Mouse (Mus musculus) liver, embryonic 15.5 days (tissue): ENCODE measurements around the gene Arl13a. TPM values are rescaled to one million over a fixed set of nuclear protein-coding genes. Genes with fewer than 3 reads are reported as not detected.

Experiments
- ATAC-seq: fragments of 200-750 bp; cut with Nextera tagmentation; 2 replicates; pipeline ENCODE4 v1.8.0; 2017; ENCODE audit warnings: moderate number of reproducible peaks, mild to moderate bottlenecking, moderate library complexity; ENCODE audit not compliant: insufficient read depth
- H3K27ac ChIP-seq: fragments of 300-500 bp; sonication (generic); replicated peaks from 2 replicates; pipeline ENCODE4 v1.5.1; 2015; ENCODE audit warnings: mild to moderate bottlenecking, inconsistent platforms
- H3K27me3 ChIP-seq: fragments of 300-500 bp; sonication (generic); 2 replicates; pipeline ENCODE4 v1.6.1; 2015; ENCODE audit warnings: mild to moderate bottlenecking, inconsistent platforms
- H3K36me3 ChIP-seq: fragments of 300-500 bp; sonication (generic); replicated peaks from 2 replicates; pipeline ENCODE4 v1.6.1; 2015; ENCODE audit warnings: moderate library complexity, mild to moderate bottlenecking, inconsistent platforms
- H3K4me1 ChIP-seq: fragments of 300-500 bp; sonication (generic); replicated peaks from 2 replicates; pipeline ENCODE4 v1.6.1; 2015; ENCODE audit warnings: inconsistent platforms
- H3K4me2 ChIP-seq: fragments of 300-500 bp; sonication (generic); 2 replicates; pipeline ENCODE4 v1.6.1; 2015; ENCODE audit warnings: moderate library complexity, mild to moderate bottlenecking, inconsistent platforms
- H3K4me3 ChIP-seq: fragments of 300-500 bp; sonication (generic); replicated peaks from 2 replicates; pipeline ENCODE4 v1.5.1; 2015; ENCODE audit warnings: mild to moderate bottlenecking, inconsistent platforms
- H3K9ac ChIP-seq: fragments of 300-500 bp; sonication (generic); 2 replicates; pipeline ENCODE4 v1.6.1; 2015; ENCODE audit warnings: moderate library complexity, mild to moderate bottlenecking, inconsistent platforms
- H3K9me3 ChIP-seq: fragments of 300-500 bp; sonication (generic); replicated peaks from 2 replicates; pipeline ENCODE4 v1.6.1; 2016; ENCODE audit warnings: inconsistent platforms
- WGBS: fragments of 180-500 bp; shearing (Covaris S2); methylation state at CpG from one replicate; pipeline ENCODE4 v1.1.7; 2015; ENCODE audit warnings: mixed read lengths; ENCODE audit not compliant: insufficient replicate concordance; 5-methylcytosine and 5-hydroxymethylcytosine counted together
- polyA plus RNA-seq: library from polyadenylated mRNA; unstranded; fragments of >200 nt; fragmentation: Nextera tagmentation; extraction: Ambion mirVana; gene quantifications from 2 replicates; pipeline ENCODE4 v1.2.1, GENCODE M21; 2015

Gene Arl13a
- polyA plus RNA-seq, 1 experiment from 2014 or later: not detected

DNA sequence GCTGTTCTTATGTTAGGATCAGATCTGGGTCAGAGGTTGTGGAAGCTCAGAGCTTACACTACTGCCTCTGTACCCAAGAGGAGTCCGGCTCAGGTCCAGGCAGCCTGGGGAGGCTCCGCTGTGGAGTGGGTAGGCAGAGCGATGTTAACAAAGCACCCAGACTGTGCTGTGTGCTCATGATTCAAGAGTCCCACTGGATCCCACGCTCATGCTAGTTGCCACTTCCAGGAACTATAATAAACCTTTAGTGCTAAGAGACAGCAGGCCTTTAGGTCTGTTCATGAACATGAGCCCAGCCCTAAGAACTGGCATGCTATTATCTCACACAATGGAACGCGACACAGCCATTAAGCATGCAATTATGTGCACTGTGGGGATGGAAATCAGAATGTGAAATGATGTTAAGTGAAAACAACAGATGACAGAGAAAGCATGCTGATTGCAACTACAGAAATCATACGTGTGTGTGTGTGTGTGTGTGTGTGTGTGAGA lies 23.9 kb downstream of the Arl13a start:
- Histone ChIP-seq H3K27me3 (no peaks in the 10 kb centered on the region), H3K9me3 (no peaks in the 10 kb centered on the region), H3K4me2 (no peak overlapping the region), H3K36me3 (no peaks in the 10 kb centered on the region), H3K27ac (no peak overlapping the region), H3K4me1 (no peaks in the 10 kb centered on the region), H3K4me3 (no peak overlapping the region), H3K9ac (no peak overlapping the region)
- ATAC-seq: no peak
- WGBS: 78% methylated on average over 7 of the region's 7 CpGs

DNA sequence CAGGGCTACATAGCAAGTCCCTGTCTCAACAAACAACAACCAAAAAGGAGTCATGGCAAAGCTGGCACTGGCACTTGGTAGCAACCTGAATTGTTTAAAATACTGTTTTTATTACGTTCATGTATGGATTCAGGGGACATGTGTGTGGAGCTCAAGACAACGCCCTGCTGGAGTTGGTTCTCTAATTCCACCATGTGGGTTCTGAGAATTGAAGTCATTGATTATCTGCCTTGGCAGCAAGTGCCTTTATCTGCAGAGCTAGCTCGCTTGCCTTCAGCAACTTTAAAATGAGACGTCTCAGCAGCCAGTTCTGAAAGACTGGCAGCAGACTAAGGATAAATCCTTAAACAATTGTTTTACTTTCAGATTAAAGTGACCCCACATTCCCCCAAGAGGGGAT lies 30.9 kb downstream of the Arl13a start:
- 24% methylated on average over 4 of the region's 4 CpGs for WGBS
- no peaks in the 10 kb centered on the region for H3K27me3 ChIP-seq
- no peak overlapping the region for H3K9ac ChIP-seq
- no peak overlapping the region for H3K4me2 ChIP-seq
- no peaks in the 10 kb centered on the region for H3K36me3 ChIP-seq
- peaks cover 6% of the 10 kb centered on the region; the same call in 1 of the 2 replicates for H3K4me1 ChIP-seq
- ATAC-seq: peak; percentile 52; the same call in 1 of the 2 replicates
- no peaks in the 10 kb centered on the region for H3K9me3 ChIP-seq
- no peak overlapping the region for H3K27ac ChIP-seq
- no peak overlapping the region for H3K4me3 ChIP-seq

DNA sequence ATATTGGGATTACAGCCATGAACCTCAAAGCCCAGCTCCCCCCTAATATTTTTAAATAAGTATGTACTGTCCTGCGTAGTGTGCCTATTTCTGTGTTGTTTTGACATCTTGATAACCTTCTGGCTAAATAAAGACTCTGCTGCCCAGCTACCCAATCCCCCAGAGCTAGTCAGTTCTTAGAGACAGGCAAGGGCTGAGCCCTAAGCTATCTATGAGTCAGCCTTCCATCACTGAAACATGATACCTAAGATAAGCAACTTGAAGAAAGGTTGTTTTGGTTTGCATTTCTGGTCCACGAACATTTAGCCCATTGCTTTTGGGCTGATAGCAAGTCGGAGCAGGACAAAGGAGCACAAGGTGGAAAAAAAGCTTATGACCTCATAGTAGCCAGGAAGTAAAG lies 33.3 kb downstream of the Arl13a start:
- WGBS: 41% methylated on average over 3 of the region's 3 CpGs
- H3K4me1 ChIP-seq: peaks cover 6% of the 10 kb centered on the region; the same call in 1 of the 2 replicates
- no peak overlapping the region for H3K4me2 ChIP-seq
- no peaks in the 10 kb centered on the region for H3K9me3 ChIP-seq
- ATAC-seq: no peak
- no peak overlapping the region for H3K4me3 ChIP-seq
- H3K36me3 ChIP-seq: 0 out of 2 replicates have a peak, but pooled peaks cover 3% of the 10 kb centered on the region
- H3K27ac ChIP-seq: no peak overlapping the region
- no peaks in the 10 kb centered on the region for H3K27me3 ChIP-seq
- no peak overlapping the region for H3K9ac ChIP-seq

DNA sequence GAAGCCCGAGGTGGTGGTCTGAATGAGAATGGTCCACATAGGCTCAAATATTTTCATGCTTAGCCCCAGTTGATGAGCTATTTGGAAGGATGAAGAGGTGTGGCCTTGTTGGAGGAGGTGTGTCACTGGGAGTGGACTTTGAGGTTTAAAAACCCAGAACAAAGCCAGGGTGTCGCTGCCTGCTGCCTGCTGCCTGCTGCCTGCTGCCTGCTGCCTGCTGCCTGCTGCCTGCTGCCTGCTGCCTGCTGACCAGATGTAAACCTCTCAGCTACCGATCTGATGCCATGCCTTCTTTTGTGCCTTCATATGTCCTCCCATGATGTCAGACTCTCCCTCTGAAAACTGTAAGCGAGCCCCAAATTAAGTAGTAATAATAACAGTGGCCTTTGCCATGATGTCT lies 34.6 kb downstream of the Arl13a start, which contains the start of gene Nox1:
Gene Nox1, minus strand, starts transcription at position 101 of the 400 bp plus-strand sequence.
- Histone ChIP-seq H3K9me3 (no peaks in the 10 kb centered on the region), H3K27me3 (no peaks in the 10 kb centered on the region), H3K4me1 (peaks cover 6% of the 10 kb centered on the region; the same call in 1 of the 2 replicates), H3K4me3 (no peak within 1 kb of the TSS), H3K36me3 (0 out of 2 replicates have a peak, but pooled peaks cover 3% of the 10 kb centered on the region), H3K27ac (no peak within 1 kb of the TSS), H3K4me2 (no peak within 1 kb of the TSS), H3K9ac (no peak within 1 kb of the TSS)
- 56% methylated on average over 4 of the region's 4 CpGs for WGBS
- no peak for ATAC-seq

DNA sequence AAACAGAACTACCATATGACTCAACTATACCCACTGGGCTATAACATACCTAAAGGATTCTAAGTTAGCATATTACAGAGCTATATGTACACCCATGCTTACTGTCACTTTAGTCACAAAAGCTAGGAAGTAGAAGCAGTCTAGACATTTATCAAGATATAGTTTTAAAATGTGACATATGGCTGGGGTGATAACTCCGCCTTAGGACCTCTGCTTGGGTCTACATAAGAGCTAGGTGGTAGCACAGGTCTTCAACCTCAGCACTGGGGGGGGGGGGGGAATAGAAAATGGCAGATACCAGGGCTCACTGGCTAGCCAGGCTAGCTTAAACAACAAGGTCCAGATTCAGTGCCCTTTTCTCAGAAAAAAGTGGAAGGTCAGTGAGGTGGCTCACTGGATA lies 45.7 kb downstream of the Arl13a start:
- 48% methylated on average over 1 of the region's 1 CpGs for WGBS

DNA sequence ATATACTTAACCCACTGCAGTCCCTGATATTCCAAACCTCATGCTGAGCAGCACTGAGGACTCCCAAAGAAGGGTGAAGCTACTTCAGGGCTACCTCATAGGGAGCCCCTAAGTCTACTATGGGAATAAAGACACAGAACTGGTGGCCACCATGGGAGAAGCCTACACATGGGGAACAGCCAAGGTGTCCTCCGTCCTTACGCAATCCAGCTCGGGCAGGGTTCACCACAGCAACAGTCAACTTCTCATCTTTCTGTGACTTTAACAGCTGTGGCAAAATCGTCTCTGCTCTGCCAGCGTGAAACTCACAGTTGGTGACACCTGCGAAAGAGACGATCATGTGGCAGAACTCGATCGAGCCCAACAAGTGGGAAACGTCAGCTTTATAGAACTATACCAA lies 51.0 kb downstream of the Arl13a start:
- no peak for ATAC-seq
- Histone ChIP-seq H3K9ac (no peak overlapping the region), H3K27ac (no peak overlapping the region), H3K27me3 (no peaks in the 10 kb centered on the region), H3K4me3 (no peak overlapping the region), H3K4me1 (no peaks in the 10 kb centered on the region), H3K4me2 (no peak overlapping the region), H3K9me3 (no peaks in the 10 kb centered on the region), H3K36me3 (0 out of 2 replicates have a peak, but pooled peaks cover 4% of the 10 kb centered on the region)
- WGBS: 79% methylated on average over 10 of the region's 10 CpGs

More for the DNA sequence above, 45.7 kb downstream of the Arl13a start:
- Histone ChIP-seq H3K4me1 (no peaks in the 10 kb centered on the region), H3K27ac (no peak overlapping the region), H3K36me3 (no peaks in the 10 kb centered on the region), H3K9ac (no peak overlapping the region), H3K4me3 (no peak overlapping the region), H3K27me3 (no peaks in the 10 kb centered on the region), H3K9me3 (no peaks in the 10 kb centered on the region), H3K4me2 (no peak overlapping the region)
- ATAC-seq: no peak

DNA sequence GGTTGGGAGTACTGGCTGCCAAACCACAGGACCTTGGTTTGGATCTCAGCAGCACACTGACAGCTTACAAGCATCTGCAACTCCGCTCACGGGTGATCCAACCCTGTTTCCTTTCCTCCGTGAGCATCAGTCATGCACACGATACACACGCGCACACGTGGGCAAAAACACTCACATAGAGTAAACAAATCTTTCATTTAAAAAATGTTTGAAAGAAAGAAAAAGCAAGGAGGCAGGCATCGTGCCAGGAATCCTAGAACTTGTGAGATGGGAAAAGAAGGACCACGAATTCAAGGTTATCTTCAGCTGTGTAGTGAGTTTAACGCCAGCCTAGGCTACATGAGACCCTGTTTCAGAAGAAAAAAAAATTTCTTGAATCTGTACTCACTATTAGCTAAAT lies 58.6 kb downstream of the Arl13a start:
- no peak for ATAC-seq
- Histone ChIP-seq H3K4me2 (no peak overlapping the region), H3K36me3 (0 out of 2 replicates have a peak, but pooled peaks cover 7% of the 10 kb centered on the region), H3K27ac (no peak overlapping the region), H3K27me3 (no peaks in the 10 kb centered on the region), H3K4me3 (no peak overlapping the region), H3K9ac (no peak overlapping the region), H3K9me3 (no peaks in the 10 kb centered on the region), H3K4me1 (no peaks in the 10 kb centered on the region)
- 80% methylated on average over 10 of the region's 10 CpGs for WGBS

DNA sequence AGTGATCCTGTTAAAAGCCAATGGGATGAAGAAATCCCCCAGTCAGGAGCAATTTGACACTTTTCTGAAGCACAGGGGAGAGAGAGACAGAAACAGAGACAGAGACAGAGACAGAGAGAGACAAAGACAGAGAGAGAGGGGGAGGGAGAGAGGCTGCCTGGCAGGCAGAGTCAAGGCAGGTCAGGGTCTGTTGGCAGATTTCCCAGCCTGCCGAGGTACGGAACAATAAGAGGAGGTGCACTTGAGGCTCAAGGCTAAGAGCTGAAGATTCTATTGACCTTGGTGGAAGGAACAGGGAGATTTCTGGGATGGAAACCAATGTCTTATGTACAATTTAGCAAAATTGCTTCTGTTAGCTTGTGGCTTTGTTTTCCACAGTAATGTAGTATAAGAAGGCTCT lies 60.9 kb downstream of the Arl13a start:
- Histone ChIP-seq H3K27ac (no peak overlapping the region), H3K4me2 (no peak overlapping the region), H3K9ac (no peak overlapping the region), H3K27me3 (no peaks in the 10 kb centered on the region), H3K4me3 (no peak overlapping the region), H3K36me3 (0 out of 2 replicates have a peak, but pooled peaks cover 7% of the 10 kb centered on the region), H3K9me3 (no peaks in the 10 kb centered on the region), H3K4me1 (no peaks in the 10 kb centered on the region)
- WGBS: 72% methylated on average over 2 of the region's 2 CpGs
- ATAC-seq: no peak

Other genes starting within 250 kb of the Arl13a start
- gene Sytl4, start 205.7 kb upstream of the Arl13a start, polyA plus RNA-seq: 0.97 and 1.1 TPM in 2 replicates
- 18.8 and 19.8 TPM in 2 replicates for gene Cstf2, start 128.3 kb upstream of the Arl13a start, polyA plus RNA-seq
- gene Xkrx, start 25.4 kb upstream of the Arl13a start, polyA plus RNA-seq: not detected in 2 replicates
- gene Nox1, start 34.5 kb downstream of the Arl13a start, polyA plus RNA-seq: not detected in 2 replicates
- gene Trmt2b, start 89.5 kb downstream of the Arl13a start, polyA plus RNA-seq: 8.2 and 8.9 TPM in 2 replicates
- gene Tmem35a, start 107.7 kb downstream of the Arl13a start, polyA plus RNA-seq: 0.62 and 0.85 TPM in 2 replicates
- gene Cenpi, start 120.6 kb downstream of the Arl13a start, polyA plus RNA-seq: 17.9 and 23.8 TPM in 2 replicates
- gene Drp2, start 217.1 kb downstream of the Arl13a start, polyA plus RNA-seq: 0.09 and 0.15 TPM in 2 replicates